Mouse (Mus musculus) MEL (cell line): ENCODE data around the gene Usp45. TPM values are rescaled to one million over a fixed set of nuclear protein-coding genes. Genes with fewer than 3 reads are reported as not detected.

ENCODE experiments used
- DNase-seq: peaks from one replicate; pipeline ENCODE4 v3.0.0; 2011; ENCODE audit warnings: low read depth, low spot score
- H3K27ac ChIP-seq: 2 replicates; pipeline ENCODE4 v1.5.1; 2012; ENCODE audit warnings: low read depth, mild to moderate bottlenecking, control low read depth, low read length, moderate library complexity; ENCODE audit not compliant: control insufficient read depth
- H3K27me3 ChIP-seq, 2 experiments: fragments of 150-350 bp in 1 of 2; sonication (generic) in 1 of 2; 2 replicates each; pipeline ENCODE4 v1.6.1; 2012; ENCODE audit warnings: low read length in 2 of 2, mild to moderate bottlenecking in 2 of 2, improper control_type of control experiment in 1 of 2, moderate library complexity in 1 of 2; ENCODE audit not compliant: insufficient read depth in 2 of 2, control insufficient read depth in 1 of 2
- H3K36me3 ChIP-seq, 2 experiments: 2 replicates each; pipeline ENCODE4 v1.6.1; 2012 to 2014; ENCODE audit warnings: low read length in 2 of 2, improper control_type of control experiment in 1 of 2, inconsistent platforms in 1 of 2, mild to moderate bottlenecking in 1 of 2; ENCODE audit not compliant: insufficient read depth in 2 of 2, control insufficient read depth in 1 of 2
- H3K4me1 ChIP-seq, 2 experiments: fragments of 150-350 bp in 1 of 2; sonication (generic) in 1 of 2; 2 replicates each; pipeline ENCODE4 v1.6.1; 2012; ENCODE audit warnings: low read length in 2 of 2, improper control_type of control experiment in 1 of 2, mild to moderate bottlenecking in 1 of 2; ENCODE audit not compliant: insufficient read depth in 2 of 2, control insufficient read depth in 1 of 2
- H3K4me3 ChIP-seq, 2 experiments: fragments of 150-350 bp in 1 of 2; sonication (generic) in 1 of 2; 2 replicates each; pipeline ENCODE4 v1.5.1; 2012; ENCODE audit warnings: low read depth in 2 of 2, low read length in 2 of 2, mild to moderate bottlenecking in 2 of 2, moderate library complexity in 2 of 2, control low read depth in 1 of 2, improper control_type of control experiment in 1 of 2; ENCODE audit not compliant: control insufficient read depth in 1 of 2, insufficient read depth in 1 of 2
- H3K79me2 ChIP-seq: 2 replicates; pipeline ENCODE4 v1.6.1; 2012; ENCODE audit warnings: mild to moderate bottlenecking, low read length, moderate library complexity; ENCODE audit not compliant: control insufficient read depth, poor library complexity, insufficient read depth
- H3K9ac ChIP-seq: 2 replicates; pipeline ENCODE4 v1.6.1; 2012; ENCODE audit warnings: low read depth, mild to moderate bottlenecking, control low read depth, low read length, moderate library complexity; ENCODE audit not compliant: control insufficient read depth, poor library complexity, severe bottlenecking
- H3K9me3 ChIP-seq: fragments of 150-350 bp; sonication (generic); replicated peaks from 2 replicates; pipeline ENCODE4 v1.6.1; 2012; ENCODE audit warnings: mild to moderate bottlenecking, low read length, improper control_type of control experiment, moderate library complexity; ENCODE audit not compliant: insufficient read depth
- BHLHE40 ChIP-seq: IDR thresholded peaks from 2 replicates; pipeline ENCODE4 v1.6.1; 2012; ENCODE audit warnings: low read depth, mild to moderate bottlenecking, inconsistent platforms, low read length, improper control_type of control experiment, borderline replicate concordance
- ETS1 ChIP-seq: IDR thresholded peaks from 2 replicates; pipeline ENCODE4 v1.6.1; 2012; ENCODE audit warnings: low read depth, mild to moderate bottlenecking, inconsistent platforms, low read length, improper control_type of control experiment, moderate library complexity
- GATA1 ChIP-seq: IDR thresholded peaks from 2 replicates; pipeline ENCODE4 v1.6.1; 2011; ENCODE audit warnings: low read depth, low read length, improper control_type of control experiment
- KAT2A ChIP-seq: conservative IDR thresholded peaks from 2 replicates; pipeline ENCODE4 v1.6.1; 2012; ENCODE audit warnings: low read depth, low read length, improper control_type of control experiment, inconsistent platforms
- MAFK ChIP-seq: IDR thresholded peaks from 2 replicates; pipeline ENCODE4 v1.6.1; 2011; ENCODE audit warnings: low read depth, mild to moderate bottlenecking, low read length, improper control_type of control experiment, borderline replicate concordance
- MXI1 ChIP-seq: IDR thresholded peaks from 2 replicates; pipeline ENCODE4 v1.6.1; 2011; ENCODE audit warnings: mild to moderate bottlenecking, low read depth, low read length, improper control_type of control experiment
- POLR2AphosphoS2 ChIP-seq: IDR thresholded peaks from 2 replicates; pipeline ENCODE4 v1.6.1; 2011; ENCODE audit warnings: low read length, improper control_type of control experiment
- RAD21 ChIP-seq: IDR thresholded peaks from 2 replicates; pipeline ENCODE4 v1.6.1; 2011; ENCODE audit warnings: mild to moderate bottlenecking, low read depth, low read length, improper control_type of control experiment
- SMC3 ChIP-seq: IDR thresholded peaks from 2 replicates; pipeline ENCODE4 v1.6.1; 2011; ENCODE audit warnings: low read depth, low read length, improper control_type of control experiment
- TAL1 ChIP-seq: IDR thresholded peaks from 2 replicates; pipeline ENCODE4 v1.6.1; 2012; ENCODE audit warnings: mild to moderate bottlenecking, inconsistent platforms, low read length, moderate library complexity, mixed read lengths
- TBP ChIP-seq: IDR thresholded peaks from 2 replicates; pipeline ENCODE4 v1.8.0; 2011; ENCODE audit warnings: low read depth, low read length, improper control_type of control experiment
- TCF12 ChIP-seq: IDR thresholded peaks from 2 replicates; pipeline ENCODE4 v1.6.1; 2014; ENCODE audit warnings: low read depth, mild to moderate bottlenecking, inconsistent platforms, low read length, improper control_type of control experiment, moderate library complexity
- USF2 ChIP-seq, 2 experiments: IDR thresholded peaks; 2 replicates each; pipeline ENCODE4 v1.6.1; 2011 to 2012; ENCODE audit warnings: improper control_type of control experiment in 2 of 2, low read length in 2 of 2, borderline replicate concordance in 1 of 2, inconsistent platforms in 1 of 2, low read depth in 1 of 2, mild to moderate bottlenecking in 1 of 2; ENCODE audit not compliant: insufficient read depth in 1 of 2
- ZC3H11A ChIP-seq: IDR thresholded peaks from 2 replicates; pipeline ENCODE4 v1.6.1; 2012; ENCODE audit warnings: low read depth, mild to moderate bottlenecking, inconsistent platforms, low read length, improper control_type of control experiment
- ZKSCAN1 ChIP-seq: IDR thresholded peaks from 2 replicates; pipeline ENCODE4 v1.6.1; 2012; ENCODE audit warnings: low read depth, mild to moderate bottlenecking, inconsistent platforms, low read length, improper control_type of control experiment, moderate library complexity
- ZNF384 ChIP-seq: IDR thresholded peaks from 2 replicates; pipeline ENCODE4 v1.6.1; 2012; ENCODE audit warnings: low read depth, mild to moderate bottlenecking, inconsistent platforms, low read length, improper control_type of control experiment
- polyA plus RNA-seq, 2 experiments: library from polyadenylated mRNA; stranded (reverse) in 1 of 2; unstranded in 1 of 2; fragments of >175 nt in 1 of 2; fragments of >200 nt in 1 of 2; gene quantifications; 2 replicates each; pipeline versions ENCODE4 v1.2.1 to v1.2.4; 2012; ENCODE audit warnings: low replicate concordance in 2 of 2, low read depth in 1 of 2; ENCODE audit not compliant: insufficient read length in 2 of 2, insufficient read depth in 1 of 2, missing spikeins in 1 of 2
- total RNA-seq: library from RNA; depleted of rRNA; stranded (reverse); fragments of 300-350 nt; gene quantifications from 2 replicates; pipeline ENCODE4 v1.2.3, GENCODE M21; 2012

Gene Usp45
- total and polyA plus RNA-seq, 3 experiments: 6.4 to 8.2 TPM; not detected in 1

DNA sequence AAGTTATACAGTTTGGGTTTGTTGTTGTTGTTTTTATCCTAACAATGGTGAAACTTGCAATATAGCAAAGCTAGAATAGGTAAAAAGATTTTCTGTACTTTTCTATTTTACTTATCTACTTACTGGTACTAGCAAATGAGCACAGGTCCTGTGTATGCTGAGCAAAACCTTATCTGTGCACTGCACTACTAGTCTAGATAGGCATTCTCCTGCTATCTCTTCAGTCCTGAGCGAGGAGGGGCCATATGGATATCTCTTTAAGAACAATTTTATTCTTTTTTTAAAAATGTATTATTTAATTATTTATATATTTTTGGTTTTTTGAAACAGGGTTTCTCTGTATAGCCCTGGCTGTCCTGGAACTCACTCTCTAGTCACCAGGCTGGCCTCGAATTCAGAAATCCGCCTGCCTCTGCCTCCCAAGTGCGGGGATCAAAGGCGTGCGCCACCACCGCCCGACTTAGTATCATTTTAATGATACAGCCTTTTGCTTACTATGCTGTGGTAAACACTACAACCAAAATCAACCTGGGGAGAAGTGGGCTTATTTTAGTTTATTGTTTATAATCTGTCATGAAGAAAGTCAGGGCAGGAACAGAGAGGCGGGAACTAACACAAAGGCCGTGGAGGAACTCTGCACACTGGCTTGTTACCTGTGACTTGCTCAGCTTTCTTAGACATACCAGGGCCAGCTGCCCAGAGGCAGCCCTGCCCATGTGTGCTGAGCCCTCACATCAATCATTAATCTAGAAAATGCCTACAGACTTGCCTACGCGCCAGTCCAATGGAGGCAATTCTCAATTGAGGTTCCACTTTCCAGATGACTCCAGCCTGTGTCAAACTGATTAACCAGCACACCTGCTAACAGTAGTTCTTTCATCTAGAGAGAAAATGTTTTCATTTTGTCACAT, 14.1 kb downstream of the Usp45 start (continued):
- TF ChIP-seq POLR2AphosphoS2 (no peak), KAT2A (0 out of 2 replicates have a peak, but pooled peaks have one; percentile 14), MXI1 (0 out of 2 replicates have a peak, but pooled peaks have one; percentile 57), RAD21 (no peak), TCF12 (peak; percentile 99), MAFK (peak; percentile 65; the same call in 1 of the 2 replicates)

DNA sequence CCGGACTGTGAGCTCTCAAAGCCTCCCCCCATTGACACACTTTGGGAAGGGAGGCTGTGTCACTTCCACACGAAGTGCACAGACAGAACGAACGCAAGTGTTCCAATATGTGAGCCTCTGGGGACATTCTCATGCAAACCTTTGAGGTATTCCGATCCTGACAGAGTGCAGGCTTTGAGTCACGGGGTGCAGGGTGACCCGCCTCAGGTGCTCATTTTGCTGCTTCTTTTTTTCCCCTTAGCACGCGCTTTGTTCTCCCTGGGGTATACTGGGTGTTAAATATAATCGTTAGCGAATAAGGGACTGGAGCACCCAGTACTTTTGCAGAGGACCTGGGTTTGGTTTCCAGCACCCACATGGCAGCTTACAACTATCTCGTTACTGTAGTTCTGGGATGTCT, 19.3 kb downstream of the Usp45 start:
- Histone ChIP-seq H3K79me2 (no peaks in the 10 kb centered on the region), H3K4me3 (no peak overlapping the region), H3K9ac (no peak overlapping the region), H3K27me3 (no peaks in the 10 kb centered on the region), H3K9me3 (no peaks in the 10 kb centered on the region), H3K4me1 (peaks cover 4 to 5% of the 10 kb centered on the region in 2 experiments), H3K27ac (no peak overlapping the region), H3K36me3 (peaks cover 10 to 11% of the 10 kb centered on the region in 2 experiments)
- no peak for DNase-seq
- TF ChIP-seq ZKSCAN1 (no peak), USF2 (IDR thresholded peaks at IDR 0.05; ENCODE audit: borderline replicate concordance in 1 of 2, insufficient read depth in 1 of 2, low read depth in 1 of 2, low read length in 2 of 2) (no peak), ZC3H11A (no peak), BHLHE40 (no peak), TAL1 (no peak), ETS1 (no peak), SMC3 (no peak)

DNA sequence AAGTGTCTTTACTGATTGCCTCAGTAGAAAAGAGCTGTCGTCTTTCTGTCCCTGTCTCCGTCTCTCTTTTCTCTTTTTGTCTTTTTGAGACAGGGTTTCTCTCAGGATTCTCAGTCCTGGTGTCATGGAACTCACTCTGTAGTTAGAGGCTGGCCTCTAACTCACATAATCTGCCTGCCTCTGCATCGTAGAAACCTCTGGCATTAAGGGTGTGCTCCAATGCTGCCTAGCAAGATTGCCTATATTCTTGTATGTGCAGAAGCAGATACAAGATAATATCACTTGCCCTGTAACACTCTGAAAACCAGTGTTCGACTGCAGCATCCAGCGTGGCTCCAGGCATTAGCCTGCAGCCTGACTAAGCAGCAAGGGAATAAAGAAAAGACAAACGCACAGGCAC, 21.9 kb downstream of the Usp45 start:
- no peak overlapping the region for H3K9ac ChIP-seq
- H3K27ac ChIP-seq: no peak overlapping the region
- no peaks in the 10 kb centered on the region for H3K4me1 ChIP-seq
- no peak overlapping the region for H3K4me3 ChIP-seq
- DNase-seq: no peak
- H3K79me2 ChIP-seq: no peaks in the 10 kb centered on the region
- H3K27me3 ChIP-seq: no peaks in the 10 kb centered on the region
- no peak for TF ChIP-seq TBP
- TF ChIP-seq GATA1: no peak
- no peak for TF ChIP-seq TCF12
- TF ChIP-seq ZNF384: no peak
- H3K36me3 ChIP-seq: peaks cover 1 to 2% of the 10 kb centered on the region in 2 experiments; a peak in 2 of 4 replicates
- H3K9me3 ChIP-seq: no peaks in the 10 kb centered on the region
